Mouse (Mus musculus) frontal cortex, adult 2 months (tissue): ENCODE results near the gene Rps5. TPM values are rescaled to one million over a fixed set of nuclear protein-coding genes. Genes with fewer than 3 reads are reported as not detected.
"Not testable (repeated sequence)": the region's sequence is repeated elsewhere in the genome, so short reads cannot be mapped to it uniquely, and the experiment has no call there.

Experiments
- DNase-seq, 2 experiments: peaks; one replicate each; pipeline ENCODE4 v3.0.0; 2022; ENCODE audit warnings: low spot score in 1 of 2; ENCODE audit errors: extremely low spot score in 1 of 2
- polyA plus RNA-seq: library from polyadenylated mRNA; depleted of rRNA; stranded (reverse); fragments of >200 nt; gene quantifications from 2 replicates; pipeline ENCODE4 v1.2.3, GENCODE M21; 2012; rRNA removed

Gene Rps5
- 776 and 848 TPM in 2 replicates for polyA plus RNA-seq

DNA sequence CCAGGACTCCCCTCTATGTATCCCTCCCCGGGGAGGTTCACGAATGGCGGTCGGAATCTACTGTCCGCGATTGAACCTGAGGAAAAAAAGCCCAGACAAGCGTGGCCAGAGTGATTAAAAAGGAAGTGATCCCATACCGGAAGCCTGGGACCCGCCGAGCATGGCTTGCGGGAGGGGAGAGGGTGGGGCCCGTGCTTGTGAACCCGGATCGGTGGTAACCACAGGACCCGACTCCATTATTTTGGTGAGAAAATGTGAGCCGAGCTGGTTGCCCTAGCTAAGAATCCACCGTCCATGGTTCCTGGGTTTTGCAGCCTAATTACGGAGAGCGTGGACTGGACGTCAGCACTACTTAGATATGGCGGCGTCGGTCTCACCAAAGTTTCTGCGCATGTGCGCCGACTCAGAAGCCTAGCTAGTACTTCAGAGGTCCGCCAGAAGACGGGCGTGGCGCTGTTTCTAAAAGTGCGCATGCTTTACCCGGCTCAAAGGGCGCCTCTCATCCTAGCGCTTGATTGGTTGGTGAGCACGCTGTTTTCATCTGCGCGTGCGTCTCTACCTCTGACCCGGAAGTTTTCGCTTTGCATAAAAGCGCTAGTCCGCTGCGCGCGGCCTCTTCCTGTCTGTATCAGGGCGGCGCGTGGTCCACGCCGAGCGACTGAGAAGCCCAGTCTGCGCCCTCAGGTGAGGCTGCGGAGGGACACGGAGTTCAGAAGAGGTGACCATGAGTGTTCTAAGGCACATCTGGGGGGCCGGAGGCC is at the start of gene Rps5:
Rps5 (plus strand) TSS at position 586 of the 761 bp plus-strand sequence.
- peak; percentile 99 for DNase-seq

DNA sequence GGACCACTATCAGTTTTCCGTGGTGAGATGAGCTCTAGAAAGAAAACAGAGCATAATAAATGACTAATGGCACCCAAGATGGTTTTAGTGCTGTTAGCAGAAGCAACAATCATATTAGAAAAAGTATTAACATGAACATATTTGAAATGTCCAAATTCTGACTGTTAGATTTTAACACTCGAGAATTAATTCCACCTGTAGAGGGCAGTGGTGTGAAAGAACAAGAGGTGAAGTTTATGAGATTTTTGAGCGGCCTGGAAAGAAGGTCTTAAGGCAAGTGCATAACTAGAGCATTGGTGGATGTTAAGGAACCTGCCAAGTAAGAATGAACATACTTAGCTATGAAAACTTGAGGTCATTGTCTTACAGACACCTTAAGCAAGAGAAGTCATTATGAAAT is 47.8 kb upstream of the Rps5 start:
- DNase-seq, result peak in 1 of 2 experiments; percentile 46

DNA sequence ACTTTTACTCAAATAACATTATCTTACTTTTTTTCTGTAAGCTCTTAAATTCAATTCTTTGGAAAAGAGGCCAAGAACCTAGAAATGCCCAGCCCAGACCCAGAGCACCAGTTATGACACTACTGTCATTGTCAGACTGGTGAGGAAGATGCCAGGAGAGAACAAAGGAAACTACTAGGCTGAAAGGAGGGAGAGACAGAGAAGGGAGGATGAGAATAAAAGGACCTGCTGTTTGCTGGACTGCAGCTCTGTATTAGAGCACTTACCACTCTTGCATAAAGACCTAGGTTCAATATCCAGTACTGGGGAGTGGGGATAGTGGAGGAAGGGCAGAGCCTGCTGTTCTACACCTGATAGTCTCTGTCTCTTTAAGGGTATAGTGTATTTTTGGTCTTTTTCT is 42.1 kb upstream of the Rps5 start:
- DNase-seq, result no peak

- not testable (repeated sequence) for DNase-seq
Observed at GRCm38 (mm10) chr7:12880497-12880896, 41.6 kb upstream of the Rps5 start.

- peak; percentile 96 to 97 for DNase-seq
Observed at GRCm38 (mm10) chr7:12880911-12881660, 41.0 kb upstream of the Rps5 start, which contains the start of gene Zfp128. Gene Zfp128 (plus strand): TSS chr7:12881177.

- peak in 1 of 2 experiments; percentile 28 for DNase-seq
Observed at GRCm38 (mm10) chr7:12886563-12887266, 35.4 kb upstream of the Rps5 start.

- DNase-seq, result no peak
Observed at GRCm38 (mm10) chr7:12887585-12887984, 34.5 kb upstream of the Rps5 start.

- no peak for DNase-seq
Observed at GRCm38 (mm10) chr7:12890928-12891327, 31.2 kb upstream of the Rps5 start.

DNA sequence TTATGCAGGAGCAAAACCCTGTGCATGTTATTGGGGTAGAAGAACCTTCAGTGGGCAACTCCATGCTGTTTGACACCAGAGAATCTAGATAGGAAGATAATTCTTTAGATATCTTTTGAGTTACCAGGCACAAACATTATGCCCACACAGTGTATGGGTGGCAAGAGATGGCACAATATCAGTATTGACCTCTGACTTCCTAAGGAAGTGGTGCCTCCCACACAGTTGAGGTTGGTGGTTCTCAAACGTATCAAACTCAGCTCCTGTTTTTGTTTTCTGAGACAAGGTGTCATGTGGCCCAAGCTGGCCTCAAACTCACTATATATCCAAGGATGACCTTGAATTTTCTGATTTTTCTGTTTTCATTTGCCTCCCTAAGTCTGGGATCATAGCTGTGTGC is 30.8 kb upstream of the Rps5 start:
- DNase-seq, result no peak

DNA sequence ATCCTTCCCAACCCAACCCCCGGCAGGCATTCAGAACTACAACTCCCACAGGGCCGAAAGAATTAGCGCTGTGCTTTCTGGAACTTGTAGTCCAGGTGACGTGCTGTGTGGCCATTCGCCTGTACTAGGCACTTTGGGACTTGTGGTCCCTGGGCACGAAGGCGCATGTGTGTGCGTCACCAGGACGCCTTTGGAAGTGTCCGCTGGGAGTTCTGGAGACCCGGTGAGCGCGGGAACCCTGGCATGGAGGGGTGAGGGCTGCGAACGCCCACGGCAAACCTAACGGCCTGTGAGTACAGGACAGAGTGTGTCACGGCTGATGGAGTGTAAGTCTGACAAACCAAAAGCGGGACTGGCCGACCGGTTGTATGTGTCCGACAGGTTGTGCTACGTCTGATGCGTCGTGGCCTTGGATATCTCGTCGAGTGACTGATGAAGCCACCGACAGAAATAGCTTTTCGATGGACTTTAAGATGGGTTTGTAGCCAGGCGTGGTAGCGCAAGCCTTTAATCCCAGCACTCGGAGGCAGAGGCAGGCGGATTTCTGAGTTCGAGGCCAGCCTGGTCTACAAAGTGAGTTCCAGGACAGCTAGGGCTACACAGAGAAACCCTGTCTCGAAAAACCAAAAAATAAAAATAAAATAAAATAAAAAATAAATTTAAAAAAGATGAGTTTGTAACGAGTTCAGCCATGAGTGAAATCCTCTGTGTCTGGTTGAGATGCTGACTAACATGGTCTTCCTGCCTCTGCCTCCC is 24.3 kb upstream of the Rps5 start, which contains the start of gene Zscan22:
Zscan22 (plus strand) TSS at position 161 of the 756 bp plus-strand sequence.
- peak; percentile 96 to 97 for DNase-seq

DNA sequence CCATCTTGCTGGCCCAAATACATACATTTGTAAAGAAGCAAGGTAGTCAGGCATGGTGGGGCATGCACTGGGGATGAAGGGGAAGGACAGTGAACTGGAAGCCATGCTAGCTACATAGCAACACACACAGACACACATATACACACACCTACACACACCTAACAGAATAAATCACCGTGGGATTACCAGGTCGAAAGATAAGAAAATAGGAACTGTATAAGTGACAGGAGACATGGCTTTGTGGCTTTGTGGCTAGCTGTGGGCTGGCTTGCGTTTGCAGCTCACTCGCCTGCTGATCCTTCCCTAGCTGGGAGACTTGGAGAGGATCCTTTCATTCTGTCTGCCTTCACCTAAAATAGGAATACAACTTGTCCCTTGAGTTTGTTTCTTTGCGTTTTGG is 20.6 kb upstream of the Rps5 start:
- DNase-seq, result no peak

GRCm38 (mm10) chr7:12903623-12904022 is 18.5 kb upstream of the Rps5 start:
- no peak for DNase-seq

- DNase-seq, result no peak
Observed at GRCm38 (mm10) chr7:12905146-12905545, 16.9 kb upstream of the Rps5 start.

GRCm38 (mm10) chr7:12909498-12909962 is 12.6 kb upstream of the Rps5 start:
- DNase-seq, result peak; percentile 64 to 90

DNA sequence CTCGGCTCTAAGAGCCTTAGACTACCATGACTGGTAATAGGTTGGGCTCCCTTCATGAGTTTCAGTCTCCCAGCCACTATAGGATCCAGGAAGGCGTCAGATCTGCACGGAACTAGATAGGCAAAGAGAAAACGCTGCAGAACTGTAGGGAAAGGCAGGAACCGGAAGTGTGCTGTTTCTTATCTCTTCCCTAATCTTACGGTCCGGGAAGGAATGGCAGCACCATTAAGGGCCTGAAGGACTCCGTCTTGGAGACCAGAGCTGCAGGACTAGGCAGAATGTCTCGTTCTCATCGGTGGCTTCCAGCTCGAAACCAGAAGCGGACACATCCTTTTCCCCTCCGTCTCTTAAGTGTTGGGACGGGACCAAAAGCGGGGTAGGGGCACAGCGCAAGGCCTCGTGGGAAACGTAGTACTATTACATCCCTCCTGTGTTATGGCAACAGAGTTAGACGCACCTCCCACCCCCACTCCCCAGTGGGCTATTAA is 11.9 kb upstream of the Rps5 start:
- DNase-seq, result peak in 1 of 2 experiments; percentile 73

DNA sequence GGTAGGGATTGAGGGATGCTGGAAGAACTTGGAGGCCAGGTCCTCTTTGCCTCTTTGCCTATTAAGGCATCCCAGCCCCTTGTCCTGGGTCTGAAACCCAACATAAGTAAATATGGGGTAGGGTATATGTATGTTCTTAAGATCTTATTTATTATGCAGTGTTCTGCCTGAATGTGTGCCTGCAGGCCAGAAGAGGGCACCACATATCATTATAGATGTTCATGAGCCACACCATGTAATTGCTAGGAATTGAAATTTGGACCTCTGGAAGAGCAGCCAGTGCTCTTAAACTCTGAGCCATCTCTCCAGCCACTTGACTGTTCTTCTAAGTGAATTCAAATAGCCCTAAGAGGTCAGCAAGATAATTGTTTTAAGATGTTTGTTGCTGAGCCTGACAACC is 8.5 kb upstream of the Rps5 start:
- no peak for DNase-seq

GRCm38 (mm10) chr7:12920495-12920894 is 1.6 kb upstream of the Rps5 start:
- DNase-seq, result not testable (repeated sequence)

- DNase-seq, result peak in 1 of 2 experiments; percentile 44
Observed at GRCm38 (mm10) chr7:12921318-12921704, 779 bp upstream of the Rps5 start.

DNA sequence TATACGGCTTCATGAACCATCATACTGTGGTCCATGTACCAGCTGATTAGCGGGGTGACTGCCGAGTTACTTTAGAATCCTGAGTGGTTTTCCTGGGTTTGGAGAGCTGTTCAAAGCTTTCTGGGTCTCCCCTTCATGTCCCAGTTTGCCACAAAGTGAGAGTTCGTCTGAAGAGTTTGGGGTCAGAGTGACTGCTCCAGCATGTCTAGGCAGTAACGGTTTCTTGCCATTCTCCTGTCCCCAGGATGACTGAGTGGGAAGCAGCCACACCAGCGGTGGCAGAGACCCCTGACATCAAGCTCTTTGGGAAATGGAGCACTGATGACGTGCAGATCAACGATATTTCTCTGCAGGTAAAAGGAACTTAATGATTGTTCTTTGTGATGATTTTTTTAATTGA is 639 bp downstream of the Rps5 start:
- DNase-seq, result no peak

DNA sequence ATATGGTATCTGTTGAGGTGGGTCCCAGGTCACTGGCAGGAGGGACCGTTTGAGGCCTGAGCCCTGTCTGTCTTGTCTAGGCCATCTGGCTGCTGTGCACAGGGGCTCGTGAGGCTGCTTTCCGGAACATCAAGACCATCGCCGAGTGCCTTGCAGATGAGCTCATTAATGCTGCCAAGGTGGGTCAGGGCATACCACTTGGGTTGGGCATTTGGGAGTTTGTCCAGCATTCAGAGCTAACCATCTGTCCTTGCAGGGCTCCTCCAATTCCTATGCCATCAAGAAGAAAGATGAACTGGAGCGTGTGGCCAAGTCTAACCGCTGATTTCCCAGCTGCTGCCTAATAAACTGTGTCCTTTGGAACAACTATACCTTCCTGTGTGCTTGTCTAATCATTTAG is 4.2 kb downstream of the Rps5 start:
- no peak for DNase-seq
